Mouse (Mus musculus): ENCODE data around the gene Atp5d.

GRCm38 (mm10) chr10:80140666-80141035, 2.2 kb downstream of the Atp5d start, which contains the start of gene Cbarp:
- TF ChIP-seq CTCF (IDR thresholded peaks at IDR 0.05; ENCODE audit: borderline replicate concordance, extremely low read depth, insufficient read depth, insufficient read length) = no peak
- TF ChIP-seq POLR2A (IDR thresholded peaks at IDR 0.05; ENCODE audit: borderline replicate concordance, extremely low read depth, insufficient read depth, insufficient read length, poor library complexity, severe bottlenecking) = no peak

Measured in brain, embryonic 14.5 days (tissue).